Mouse (Mus musculus): ENCODE measurements around the gene Ppa2.

The Ppa2 gene

DNA sequence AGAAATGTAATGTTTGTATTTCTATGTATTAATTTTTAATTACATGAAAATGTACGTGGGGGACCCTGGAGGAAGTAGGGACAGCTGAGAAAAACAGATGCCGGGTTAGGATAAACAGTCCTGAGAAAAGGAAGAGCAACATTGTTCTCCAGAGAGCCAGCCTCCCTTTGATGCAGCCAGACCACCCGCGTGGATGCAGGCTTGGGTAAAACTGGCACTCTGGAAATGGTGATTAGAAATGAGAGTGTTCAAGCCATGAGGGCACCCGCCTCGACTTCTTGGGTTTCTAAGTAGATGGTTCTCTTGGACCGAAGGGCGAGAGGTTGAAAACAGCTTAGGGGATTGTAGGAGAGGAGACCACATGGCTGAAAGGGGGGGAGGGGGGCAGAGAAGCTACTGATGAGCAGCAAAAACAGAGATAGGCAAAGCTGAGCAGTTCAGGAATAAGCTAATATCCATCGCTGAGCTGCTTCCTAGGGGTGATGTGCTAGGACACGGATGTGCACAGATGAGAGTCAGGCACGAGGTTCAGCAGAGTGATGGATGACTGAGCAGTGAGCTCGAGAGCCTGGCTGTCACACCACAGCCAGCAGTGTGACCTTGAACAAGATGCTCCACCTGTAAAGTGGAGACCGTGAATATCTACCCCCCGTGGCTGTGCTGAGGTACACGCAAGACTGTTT, 21.4 kb downstream of the Ppa2 start:
- no peak for DNase-seq (ENCODE audit: low read depth, low spot score)

- peak; percentile 78 for DNase-seq (ENCODE audit: low read depth, low spot score)
These were observed 22.4 kb downstream of the Ppa2 start for GRCm38 (mm10) chr3:133332280-133332679.

DNA sequence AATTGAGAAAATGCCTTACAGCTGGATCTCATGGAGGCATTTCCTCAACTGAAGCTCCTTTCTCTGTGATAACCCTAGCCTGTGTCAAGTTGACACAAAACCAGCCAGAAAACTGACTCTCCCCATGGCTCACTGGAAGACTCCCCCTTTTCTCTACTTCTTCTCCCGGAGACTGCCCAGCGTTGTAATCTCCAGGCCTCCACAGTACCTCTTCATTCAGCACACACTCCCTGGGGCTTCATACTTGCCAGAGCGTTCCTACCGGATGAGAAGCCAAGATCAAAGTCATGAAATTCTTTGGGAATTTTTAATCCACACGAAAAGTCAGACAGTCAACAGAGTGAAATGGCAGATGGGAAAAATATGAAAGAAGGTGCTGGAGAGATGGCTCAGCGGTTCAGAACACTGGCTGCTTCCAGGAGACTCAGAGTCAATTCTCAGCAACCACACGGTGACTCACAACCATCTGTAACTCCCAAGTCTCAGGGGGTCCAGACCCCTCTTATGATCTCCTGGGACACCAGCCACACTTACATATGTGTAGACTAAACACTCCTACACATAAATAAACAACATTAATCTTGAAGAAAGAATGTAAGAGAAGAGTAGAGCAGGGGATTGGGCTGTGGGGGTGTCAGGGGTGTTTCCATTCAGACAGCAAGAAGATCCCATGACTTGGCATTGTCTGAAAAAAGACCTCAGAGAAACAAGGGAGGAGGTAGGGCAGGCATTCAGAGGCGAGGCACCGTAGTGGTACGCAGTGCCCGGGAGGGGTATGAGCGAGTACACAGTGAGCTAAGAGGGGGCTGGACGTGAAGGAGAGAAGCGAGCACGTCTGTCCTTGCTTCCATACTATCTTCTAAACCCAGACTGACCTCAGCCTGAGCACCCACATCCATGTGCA, 23.6 kb downstream of the Ppa2 start:
- DNase-seq (ENCODE audit: low read depth, low spot score) = no peak

DNA sequence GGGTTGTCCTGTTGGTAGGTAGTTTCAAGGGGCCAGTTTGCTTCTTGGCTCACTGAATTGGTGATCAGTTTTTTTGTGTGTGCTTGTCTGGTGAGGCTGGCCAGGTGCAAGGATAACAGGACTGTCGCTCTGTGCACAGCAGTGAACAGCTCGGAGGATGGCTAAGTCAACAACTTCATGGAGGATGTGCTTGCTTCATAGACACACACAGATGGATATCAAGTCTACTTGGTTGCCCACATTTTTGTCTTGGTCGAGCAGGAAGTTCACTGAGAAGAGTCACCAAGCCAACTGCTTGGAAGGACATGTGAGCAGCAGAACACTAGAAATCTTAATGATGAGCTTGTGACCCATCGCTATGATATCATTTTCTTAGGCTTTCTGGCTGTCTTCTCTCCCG, 24.8 kb downstream of the Ppa2 start:
- DNase-seq (ENCODE audit: low read depth, low spot score) = peak; percentile 69

DNA sequence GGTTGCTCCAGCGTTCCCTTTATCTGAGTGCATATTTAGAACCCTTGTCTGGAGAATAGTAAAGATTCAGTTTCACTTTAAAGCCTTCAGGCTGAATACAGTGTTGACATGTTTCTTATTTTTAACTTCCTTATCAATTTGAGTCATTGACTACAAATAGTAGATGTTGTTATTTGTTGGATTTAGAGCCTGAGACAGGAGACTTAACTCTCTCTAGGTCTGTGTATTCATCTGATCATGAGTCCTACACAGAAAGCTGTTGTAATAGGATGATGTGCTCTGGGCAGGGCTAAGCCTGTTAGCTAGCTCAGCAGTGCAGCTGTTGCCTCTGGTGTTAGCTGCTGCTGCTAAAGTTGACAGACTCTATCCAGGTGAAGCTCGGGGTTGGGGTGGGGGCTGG, 25.3 kb downstream of the Ppa2 start:
- DNase-seq (ENCODE audit: low read depth, low spot score) = peak; percentile 74

GRCm38 (mm10) chr3:133336400-133336799, 26.5 kb downstream of the Ppa2 start:
- DNase-seq (ENCODE audit: low read depth, low spot score) = peak; percentile 58

DNA sequence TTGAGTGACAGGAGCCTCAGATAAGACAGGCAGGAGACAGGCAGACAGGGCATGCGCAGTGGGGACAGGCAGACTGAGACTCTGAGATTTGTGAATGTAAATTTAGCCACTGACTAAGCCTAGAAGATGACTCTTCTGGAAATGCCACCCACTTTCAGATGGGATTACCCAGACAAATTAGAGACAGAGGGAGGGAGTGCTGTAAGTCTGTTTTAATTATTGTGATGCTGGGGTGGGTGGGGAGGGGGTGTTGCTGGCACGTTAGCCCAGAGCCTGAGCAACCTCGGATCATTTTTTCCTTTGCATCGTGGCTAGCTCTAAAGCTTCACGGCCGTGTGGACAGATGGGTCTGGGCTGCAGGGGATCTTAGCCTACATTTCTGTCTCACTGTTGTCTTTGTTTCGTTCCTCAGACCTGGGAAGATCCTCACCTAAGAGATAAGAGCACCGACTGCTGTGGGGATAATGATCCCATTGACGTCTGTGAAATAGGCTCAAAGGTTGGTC, 29.0 kb downstream of the Ppa2 start:
- no peak for DNase-seq (ENCODE audit: low read depth, low spot score)

- no peak for DNase-seq (ENCODE audit: low read depth, low spot score)
These were observed 29.5 kb downstream of the Ppa2 start for GRCm38 (mm10) chr3:133339411-133339823.

DNA sequence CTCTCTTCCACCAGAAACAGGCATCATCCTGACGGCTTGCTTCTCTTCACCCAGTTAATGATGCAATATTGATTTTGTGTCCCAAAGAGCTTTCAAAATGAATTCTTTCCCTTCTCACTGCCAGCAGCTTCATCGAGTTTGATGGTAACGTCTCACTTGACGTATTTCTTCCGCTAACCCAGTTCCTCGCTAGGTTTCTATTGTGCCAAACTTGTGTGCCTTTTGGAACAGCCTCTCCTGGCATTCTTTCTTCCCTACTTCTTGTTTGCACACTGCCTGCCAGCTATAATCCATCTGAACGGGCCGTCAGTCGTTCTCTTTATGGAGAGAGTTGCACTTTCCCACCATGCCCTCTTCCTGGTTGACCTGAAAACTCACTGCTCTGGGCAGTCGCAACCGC, 31.2 kb downstream of the Ppa2 start:
- no peak for DNase-seq (ENCODE audit: low read depth, low spot score)

DNA sequence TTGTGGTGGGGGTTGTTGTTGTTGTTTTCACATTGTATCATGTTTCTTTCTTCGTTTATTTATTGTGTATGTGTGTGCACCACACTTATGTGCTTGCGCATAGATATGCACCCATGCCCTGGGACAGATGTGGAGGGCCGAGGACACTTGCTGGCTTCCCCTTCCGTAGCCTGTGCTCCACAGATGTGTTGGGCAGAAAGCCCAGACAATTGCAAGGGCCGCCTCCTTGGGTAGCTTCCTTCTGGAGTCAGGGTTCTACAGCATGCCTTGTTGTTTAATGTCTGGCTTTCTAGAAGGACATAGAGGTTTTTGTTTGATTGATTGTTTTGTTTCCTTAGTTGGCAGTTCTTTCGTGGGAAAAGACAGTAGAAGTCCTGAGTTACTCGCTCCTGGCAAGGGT, 37.6 kb downstream of the Ppa2 start:
- DNase-seq (ENCODE audit: low read depth, low spot score) = no peak

- no peak for DNase-seq (ENCODE audit: low read depth, low spot score)
These were observed 38.9 kb downstream of the Ppa2 start for GRCm38 (mm10) chr3:133348847-133349246.

- no peak for DNase-seq (ENCODE audit: low read depth, low spot score)
These were observed 47.6 kb downstream of the Ppa2 start for GRCm38 (mm10) chr3:133357426-133357974.

GRCm38 (mm10) chr3:133357977-133358376, 48.1 kb downstream of the Ppa2 start:
- no peak for DNase-seq (ENCODE audit: low read depth, low spot score)

DNA sequence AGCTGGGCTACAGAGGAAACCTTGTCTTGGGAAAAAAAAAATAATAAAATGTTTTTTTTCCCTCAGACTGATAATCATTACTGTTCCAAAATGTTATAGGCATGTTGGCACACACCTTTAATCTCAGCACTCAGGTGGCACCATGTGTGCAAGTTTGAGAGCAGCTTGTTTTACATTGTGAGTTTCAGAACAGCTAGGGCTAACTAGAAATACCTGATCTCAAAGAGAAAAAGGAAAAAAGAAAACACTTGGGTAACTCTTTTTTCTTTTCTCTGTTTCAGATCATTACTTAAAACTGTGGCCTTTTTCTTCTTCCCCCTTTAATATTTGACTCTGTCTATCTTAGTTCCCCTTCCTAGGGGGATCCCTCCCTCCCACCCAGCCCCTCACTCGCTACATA, 51.5 kb downstream of the Ppa2 start:
- DNase-seq (ENCODE audit: low read depth, low spot score) = no peak

DNA sequence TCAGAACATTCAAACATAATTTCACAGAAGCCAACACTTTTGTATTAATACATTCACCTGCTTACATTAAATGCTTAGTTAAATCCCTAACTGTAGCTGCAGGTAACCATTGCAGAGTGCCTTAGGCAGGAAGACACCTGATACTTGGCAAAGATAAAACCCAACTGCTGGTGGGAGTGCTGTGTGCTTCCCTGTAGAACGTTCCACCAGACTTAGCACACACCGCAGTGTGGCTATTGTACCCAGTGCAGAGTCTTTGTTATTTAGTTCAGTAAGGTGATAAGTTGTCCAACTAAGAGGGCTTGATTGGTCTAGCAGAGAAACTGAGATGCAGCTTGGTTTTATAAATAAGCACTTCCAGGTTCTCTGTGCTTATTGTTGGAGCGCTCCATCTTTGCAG, 54.2 kb downstream of the Ppa2 start:
- DNase-seq (ENCODE audit: low read depth, low spot score) = no peak

DNA sequence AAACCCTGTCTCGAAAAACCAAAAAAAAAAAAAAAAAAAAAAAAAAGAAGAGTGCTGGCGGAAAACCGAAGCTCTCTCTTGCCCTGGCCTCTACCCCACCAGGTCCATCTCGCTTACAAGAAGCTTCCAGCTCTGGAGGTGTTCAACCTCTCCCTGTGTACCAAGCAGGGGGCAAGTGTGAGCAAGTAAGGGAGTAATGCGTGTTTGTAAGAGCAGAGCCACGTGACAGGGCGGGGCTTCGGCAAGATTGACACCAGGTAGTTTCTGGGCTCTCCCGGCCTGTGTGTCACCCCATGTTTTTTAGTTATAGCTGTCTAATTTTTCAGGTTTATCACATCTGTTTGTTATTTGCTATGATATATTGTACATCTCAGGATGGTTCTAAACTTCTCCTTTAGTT, 56.2 kb downstream of the Ppa2 start:
- DNase-seq (ENCODE audit: low read depth, low spot score) = no peak

GRCm38 (mm10) chr3:133378174-133378573, 68.3 kb downstream of the Ppa2 start:
- DNase-seq (ENCODE audit: low read depth, low spot score) = no peak

- no peak for DNase-seq (ENCODE audit: low read depth, low spot score)
These were observed 70.1 kb downstream of the Ppa2 start for GRCm38 (mm10) chr3:133379997-133380396.

DNA sequence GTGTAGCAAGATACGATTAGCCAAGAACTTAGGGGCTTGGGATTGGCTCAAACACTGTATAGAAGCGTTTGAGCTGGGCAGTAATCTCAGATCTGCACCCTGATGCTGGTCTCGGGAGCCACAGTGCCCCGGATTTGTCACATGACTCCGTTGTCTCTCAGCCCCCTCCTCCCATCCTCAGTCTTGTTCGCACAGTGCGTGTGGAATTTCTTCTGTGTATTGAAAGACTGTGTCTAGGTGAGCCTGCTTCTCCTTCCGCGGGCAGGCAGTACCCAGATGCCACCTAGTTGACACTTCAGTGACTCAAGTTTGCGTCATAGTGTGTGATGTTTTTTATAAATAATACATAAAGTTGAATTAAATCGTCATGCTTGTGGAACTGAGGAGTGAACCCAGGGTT, 71.6 kb downstream of the Ppa2 start:
- no peak for DNase-seq (ENCODE audit: low read depth, low spot score)

GRCm38 (mm10) chr3:133382147-133382546, 72.2 kb downstream of the Ppa2 start:
- no peak for DNase-seq (ENCODE audit: low read depth, low spot score)

DNA sequence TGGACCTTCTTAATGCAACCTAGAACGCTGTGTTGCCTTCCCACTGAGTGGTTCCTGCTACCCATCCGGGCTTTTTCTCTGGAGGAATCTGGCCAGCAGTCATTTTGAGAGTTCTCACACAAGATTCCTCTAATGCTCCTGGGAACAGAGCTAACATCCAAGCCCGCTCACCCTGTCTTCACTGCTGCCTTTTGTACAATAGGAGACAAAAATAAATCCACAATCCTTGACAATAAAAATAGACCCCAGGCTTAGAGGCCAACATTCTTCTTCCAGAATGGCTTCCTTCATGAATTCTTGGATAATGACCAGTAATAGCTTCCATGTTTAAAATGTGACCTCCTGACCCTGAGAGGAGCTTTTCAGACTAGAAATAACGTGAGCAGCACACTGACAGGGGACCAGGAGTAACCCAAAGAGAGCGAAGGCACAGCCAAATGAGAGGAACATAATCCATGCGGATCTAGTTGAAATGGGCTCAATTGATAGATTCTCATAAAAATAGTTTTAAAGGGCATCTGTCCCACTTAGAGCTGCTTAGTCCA, 74.3 kb downstream of the Ppa2 start:
- no peak for DNase-seq (ENCODE audit: low read depth, low spot score)

DNA sequence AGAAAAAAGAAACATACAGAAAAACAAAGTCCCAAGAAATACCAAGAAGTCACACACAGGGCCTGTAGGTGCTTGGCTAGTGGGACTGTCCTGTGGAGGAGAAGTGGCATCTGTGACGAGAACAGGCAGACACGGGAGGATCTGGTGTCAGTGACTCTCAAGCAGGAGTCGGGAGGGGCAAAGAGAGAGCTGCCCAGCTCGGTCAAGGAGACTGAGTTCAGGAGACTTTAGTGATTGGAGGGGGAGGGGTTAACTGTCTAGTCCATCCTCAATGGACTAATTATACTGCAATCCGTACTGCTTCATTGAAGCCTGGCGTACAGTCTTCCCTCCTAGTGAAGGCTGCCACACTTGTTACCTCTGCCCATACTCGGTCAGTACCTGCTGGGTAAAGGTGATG, 77.4 kb downstream of the Ppa2 start:
- no peak for DNase-seq (ENCODE audit: low read depth, low spot score)
